Mouse (Mus musculus): ENCODE measurements at regions not wholly inside any gene's neighbourhood (a gene's known extent, or its start where the extent isn't known, plus 50 kb on each side); places are given as distances from the start of the nearest gene placed in this dataset.

DNA sequence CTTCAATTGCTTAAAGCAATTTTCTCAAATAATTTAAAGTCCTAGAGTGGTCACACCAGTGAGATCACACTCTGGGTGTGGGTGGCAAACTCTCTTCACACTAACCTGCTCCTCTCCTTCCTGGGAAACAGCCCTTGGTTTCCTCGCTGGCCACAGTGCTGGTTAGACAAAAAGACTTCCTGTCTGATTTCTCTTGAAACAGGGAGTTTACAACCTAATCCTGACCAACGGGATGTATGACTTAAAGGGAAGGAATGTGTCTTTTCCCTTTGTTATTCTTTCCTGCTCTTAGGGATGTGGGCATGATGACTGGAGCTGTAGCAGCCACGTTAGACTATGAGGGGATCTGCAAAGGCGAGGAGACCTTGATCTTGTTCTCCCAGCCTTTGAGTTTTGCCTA, 51.9 kb upstream of the Msx1 start:
- Histone ChIP-seq H3K4me3 (ENCODE audit: insufficient read depth, low read length) (no peak overlapping the region), H3K4me1 (ENCODE audit: control insufficient read depth, insufficient read depth, low read length) (no peaks in the 10 kb centered on the region), H3K27ac (ENCODE audit: insufficient read depth, low read length) (no peak overlapping the region)
- TF ChIP-seq CTCF (IDR thresholded peaks at IDR 0.05; ENCODE audit: extremely low read depth, insufficient read depth, low read length): no peak
- no peak for TF ChIP-seq POLR2A (IDR thresholded peaks at IDR 0.05; ENCODE audit: extremely low read depth, insufficient read depth, low read length)

DNA sequence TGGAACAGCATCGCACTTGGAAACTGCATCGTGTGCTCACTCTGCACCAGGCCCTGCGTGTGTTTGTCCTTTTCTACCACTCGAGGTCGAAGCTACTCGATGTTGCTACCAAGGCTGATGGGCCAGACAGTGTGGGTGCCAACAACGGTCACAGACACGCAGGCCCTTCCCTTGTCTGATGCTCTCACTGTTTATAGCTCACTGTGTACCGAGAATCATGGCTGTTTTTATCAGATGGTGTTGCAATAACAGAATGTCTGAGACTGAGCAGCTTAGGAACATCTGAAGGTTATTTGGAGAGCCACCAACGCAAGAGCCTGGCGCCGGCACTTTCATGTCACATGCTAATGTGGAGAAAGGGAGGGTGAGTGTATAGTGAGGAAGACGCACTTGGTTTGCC, 51.1 kb upstream of the Msx1 start:
- Histone ChIP-seq H3K4me3 (ENCODE audit: insufficient read depth, low read length) (no peak overlapping the region), H3K27ac (ENCODE audit: insufficient read depth, low read length) (no peak overlapping the region), H3K4me1 (ENCODE audit: control insufficient read depth, insufficient read depth, low read length) (no peaks in the 10 kb centered on the region)
- TF ChIP-seq CTCF (IDR thresholded peaks at IDR 0.05; ENCODE audit: extremely low read depth, insufficient read depth, low read length): no peak
- no peak for TF ChIP-seq POLR2A (IDR thresholded peaks at IDR 0.05; ENCODE audit: extremely low read depth, insufficient read depth, low read length)

DNA sequence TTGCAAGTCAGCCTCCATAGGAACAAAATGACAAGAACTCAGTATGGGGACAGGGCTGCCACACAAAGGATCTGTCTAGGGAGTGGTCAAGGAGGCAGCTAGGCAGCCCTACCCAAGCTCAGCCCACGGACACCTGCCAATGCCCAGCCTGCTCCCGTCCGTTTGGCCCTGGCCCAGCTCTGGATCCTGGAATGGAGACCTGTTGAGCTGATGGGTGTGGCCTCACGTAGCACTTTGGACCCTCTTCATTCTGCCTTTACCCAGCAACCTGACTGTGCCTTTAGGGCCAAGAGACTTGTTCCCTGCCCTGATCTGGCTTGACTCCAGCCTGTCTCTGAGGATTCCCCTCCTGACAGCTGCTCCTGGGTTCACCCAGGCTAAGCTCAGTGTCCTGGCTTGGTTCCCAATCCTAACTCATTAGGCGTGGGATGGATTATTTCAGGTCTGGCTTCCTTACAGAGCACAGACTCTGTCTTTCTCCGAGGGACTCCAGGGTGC, 50.5 kb upstream of the Msx1 start:
- Histone ChIP-seq H3K27ac (ENCODE audit: insufficient read depth, low read length) (no peak overlapping the region), H3K4me3 (ENCODE audit: insufficient read depth, low read length) (no peak overlapping the region), H3K4me1 (ENCODE audit: control insufficient read depth, insufficient read depth, low read length) (no peaks in the 10 kb centered on the region)
- TF ChIP-seq POLR2A (IDR thresholded peaks at IDR 0.05; ENCODE audit: extremely low read depth, insufficient read depth, low read length): no peak
- TF ChIP-seq CTCF (IDR thresholded peaks at IDR 0.05; ENCODE audit: extremely low read depth, insufficient read depth, low read length): no peak
